Mouse (Mus musculus) CH12.LX (cell line): ENCODE data around the gene Mep1a. TPM values are rescaled to one million over a fixed set of nuclear protein-coding genes. Genes with fewer than 3 reads are reported as not detected.
A peak's percentile ranks its signal among the peaks of the same experiment; 100 is the strongest.

Source experiments
- DNase-seq: peaks from one replicate; pipeline ENCODE4 v3.0.0-alpha.2; 2013; ENCODE audit errors: extremely low read depth
- H3K27ac ChIP-seq: 2 replicates; pipeline ENCODE4 v1.5.1; 2012; ENCODE audit warnings: low read depth, mild to moderate bottlenecking, control low read depth, moderate library complexity; ENCODE audit not compliant: insufficient read depth
- H3K27me3 ChIP-seq: replicated peaks from 2 replicates; pipeline ENCODE3; 2012; ENCODE audit warnings: inconsistent platforms
- H3K36me3 ChIP-seq, 2 experiments: replicated peaks in 1 of 2; 2 replicates each; pipeline versions ENCODE3 to v1.6.1; 2012; ENCODE audit warnings: inconsistent platforms in 1 of 2, low read length in 1 of 2, mild to moderate bottlenecking in 1 of 2, mixed read lengths in 1 of 2, moderate library complexity in 1 of 2; ENCODE audit not compliant: control insufficient read depth in 1 of 2, insufficient read depth in 1 of 2
- H3K4me1 ChIP-seq, 2 experiments: 2 replicates each; pipeline ENCODE4 v1.6.1; 2012; ENCODE audit warnings: inconsistent platforms in 1 of 2, moderate library complexity in 1 of 2; ENCODE audit not compliant: insufficient read depth in 2 of 2, control insufficient read depth in 1 of 2
- H3K4me2 ChIP-seq: 2 replicates; pipeline ENCODE4 v1.6.1; 2012; ENCODE audit warnings: low read depth, mild to moderate bottlenecking, control low read depth; ENCODE audit not compliant: poor library complexity, insufficient read depth, severe bottlenecking
- H3K4me3 ChIP-seq, 3 experiments: fragments of 150-350 bp in 1 of 3; sonication (generic) in 1 of 3; replicated peaks in 1 of 3; 2 replicates each; pipeline versions ENCODE3 to v1.5.1; 2011 to 2012; ENCODE audit warnings: low read depth in 2 of 3, low read length in 2 of 3, mild to moderate bottlenecking in 2 of 3, moderate library complexity in 2 of 3, control low read depth in 1 of 3, improper control_type of control experiment in 1 of 3, inconsistent platforms in 1 of 3, mixed read lengths in 1 of 3; ENCODE audit not compliant: poor library complexity in 1 of 3
- H3K79me2 ChIP-seq: replicated peaks from 2 replicates; pipeline ENCODE4 v1.6.1; 2012; ENCODE audit warnings: mild to moderate bottlenecking, moderate library complexity; ENCODE audit not compliant: control insufficient read depth, poor library complexity, insufficient read depth, severe bottlenecking; ENCODE audit errors: extremely low read depth
- H3K9ac ChIP-seq: 2 replicates; pipeline ENCODE4 v1.6.1; 2012; ENCODE audit warnings: low read depth, mild to moderate bottlenecking, control low read depth, moderate library complexity; ENCODE audit not compliant: insufficient read depth
- H3K9me3 ChIP-seq: replicated peaks from 2 replicates; pipeline ENCODE3; 2012; ENCODE audit warnings: low read length, inconsistent platforms, mixed read lengths
- CTCF ChIP-seq, 2 experiments: IDR thresholded peaks in 1 of 2; conservative IDR thresholded peaks in 1 of 2; 2 replicates each; pipeline ENCODE4 v1.5.1; 2011 to 2012; ENCODE audit warnings: low read depth in 2 of 2, low read length in 2 of 2, improper control_type of control experiment in 1 of 2, inconsistent platforms in 1 of 2, mild to moderate bottlenecking in 1 of 2, moderate library complexity in 1 of 2
- E2F4 ChIP-seq: IDR thresholded peaks from 2 replicates; pipeline ENCODE4 v1.6.1; 2011; ENCODE audit warnings: low read depth, low read length, improper control_type of control experiment; ENCODE audit not compliant: insufficient replicate concordance
- ELF1 ChIP-seq: IDR thresholded peaks from 2 replicates; pipeline ENCODE4 v1.6.1; 2014; ENCODE audit warnings: low read depth, mild to moderate bottlenecking, inconsistent platforms, low read length, improper control_type of control experiment
- HCFC1 ChIP-seq: IDR thresholded peaks from 2 replicates; pipeline ENCODE4 v1.6.1; 2012; ENCODE audit warnings: low read depth, mild to moderate bottlenecking, inconsistent platforms, low read length, improper control_type of control experiment
- KAT2A ChIP-seq: IDR thresholded peaks from 2 replicates; pipeline ENCODE4 v1.6.1; 2012; ENCODE audit warnings: low read length, improper control_type of control experiment, inconsistent platforms; ENCODE audit not compliant: insufficient replicate concordance
- MAX ChIP-seq: IDR thresholded peaks from 2 replicates; pipeline ENCODE4 v1.6.1; 2011; ENCODE audit warnings: low read length, improper control_type of control experiment
- MAZ ChIP-seq: IDR thresholded peaks from 2 replicates; pipeline ENCODE4 v1.6.1; 2012; ENCODE audit warnings: low read depth, mild to moderate bottlenecking, inconsistent platforms, low read length, improper control_type of control experiment, moderate library complexity
- NELFE ChIP-seq: IDR thresholded peaks from 2 replicates; pipeline ENCODE4 v1.6.1; 2011; ENCODE audit warnings: low read depth, low read length, improper control_type of control experiment
- NRF1 ChIP-seq: IDR thresholded peaks from 2 replicates; pipeline ENCODE4 v1.6.1; 2014; ENCODE audit warnings: low read depth, mild to moderate bottlenecking, inconsistent platforms, low read length, improper control_type of control experiment, moderate library complexity
- PAX5 ChIP-seq: IDR thresholded peaks from 2 replicates; pipeline ENCODE4 v1.6.1; 2012; ENCODE audit warnings: low read length, inconsistent platforms, mixed read lengths
- RCOR1 ChIP-seq: conservative IDR thresholded peaks from 2 replicates; pipeline ENCODE4 v1.6.1; 2012; ENCODE audit warnings: low read depth, mild to moderate bottlenecking, inconsistent platforms, low read length, improper control_type of control experiment
- USF1 ChIP-seq: IDR thresholded peaks from 2 replicates; pipeline ENCODE4 v1.6.1; 2014; ENCODE audit warnings: low read depth, mild to moderate bottlenecking, inconsistent platforms, low read length, improper control_type of control experiment
- USF2 ChIP-seq: conservative IDR thresholded peaks from 2 replicates; pipeline ENCODE4 v1.6.1; 2011; ENCODE audit warnings: low read depth, low read length, improper control_type of control experiment
- ZC3H11A ChIP-seq: IDR thresholded peaks from 2 replicates; pipeline ENCODE4 v1.6.1; 2012; ENCODE audit warnings: low read depth, mild to moderate bottlenecking, inconsistent platforms, low read length, improper control_type of control experiment
- ZKSCAN1 ChIP-seq: IDR thresholded peaks from 2 replicates; pipeline ENCODE4 v1.6.1; 2012; ENCODE audit warnings: low read depth, inconsistent platforms, low read length, improper control_type of control experiment, borderline replicate concordance
- ZNF384 ChIP-seq: IDR thresholded peaks from 2 replicates; pipeline ENCODE4 v1.6.1; 2012; ENCODE audit warnings: low read depth, low read length, improper control_type of control experiment, inconsistent platforms
- dilution Hi-C: fragments of 300-500 bp; cut with MboI; formaldehyde crosslinking; loops from 2 replicates; pipeline ENCODE4 v1.14.3; 2020; ENCODE audit warnings: low sequenced_read_pairs; ENCODE audit not compliant: extremely low pct_unique_long_range_greater_than_20kb, extremely low pct_ligation_motif_present
- in situ Hi-C: fragments of 300-500 bp; cut with MboI; formaldehyde crosslinking; loops from 3 replicates; pipeline ENCODE4 v1.14.3; 2019; ENCODE audit warnings: low sequenced_read_pairs, low pct_ligation_motif_present, low pct_unique_long_range_greater_than_20kb, mixed read lengths
- polyA plus RNA-seq: library from polyadenylated mRNA; unstranded; fragments of >175 nt; gene quantifications from 2 replicates; pipeline ENCODE4 v1.2.1, GENCODE M21; 2012; ENCODE audit warnings: low read depth; ENCODE audit not compliant: insufficient read length
- total RNA-seq, 2 experiments: library from RNA; depleted of rRNA; stranded (reverse); fragments of 300-350 nt in 1 of 2; fragments of >200 nt in 1 of 2; gene quantifications; 2 replicates each; pipeline ENCODE4 v1.2.3; 2012 to 2014

Gene Mep1a
- total and polyA plus RNA-seq, 3 experiments, result not detected

DNA sequence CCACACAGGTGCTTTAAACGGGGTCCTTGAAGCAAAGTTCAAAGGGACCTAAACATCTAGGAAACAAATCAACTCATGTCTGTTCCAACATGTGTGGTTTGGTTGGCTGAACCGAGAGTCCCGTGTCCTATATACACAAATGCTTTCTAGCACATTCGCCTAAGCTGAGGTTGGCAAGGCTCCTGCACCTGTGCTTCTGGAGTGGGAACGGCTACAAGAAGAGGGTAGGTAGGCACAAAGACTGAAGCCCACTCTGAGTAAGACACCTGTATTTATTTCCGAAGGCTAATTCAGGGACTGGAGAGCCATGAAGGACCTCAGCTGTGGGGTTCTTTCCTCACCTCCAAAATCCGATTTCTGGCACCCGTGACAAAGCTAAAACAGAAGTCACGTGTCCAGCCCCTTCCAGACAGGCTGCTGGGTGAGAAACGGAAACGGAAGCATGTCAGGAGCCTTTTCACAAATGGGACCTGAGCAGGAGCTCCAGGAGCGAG lies 42.8 kb downstream of the Mep1a start:
- in situ Hi-C loops (loop anchor here (25.0 kb wide), 1 partner anchor 197 kb away; the partner anchor contains the start of gene Adgrf1), dilution Hi-C loops (no loop called here)
- no peaks in the 10 kb centered on the region for H3K79me2 ChIP-seq
- no peak overlapping the region for H3K27ac ChIP-seq
- H3K9me3 ChIP-seq, result peaks cover 38% of the 10 kb centered on the region
- H3K36me3 ChIP-seq, result no peaks in the 10 kb centered on the region
- no peaks in the 10 kb centered on the region for H3K4me1 ChIP-seq
- H3K27me3 ChIP-seq, result no peaks in the 10 kb centered on the region
- no peak overlapping the region for H3K9ac ChIP-seq
- DNase-seq, result no peak
- no peak overlapping the region for H3K4me3 ChIP-seq
- TF ChIP-seq ELF1 (no peak), CTCF (conservative IDR thresholded peaks at IDR 0.05 in 1 of 2, IDR thresholded peaks at IDR 0.05 in 1 of 2; ENCODE audit: low read depth in 2 of 2, low read length in 2 of 2) (no peak), USF2 (no peak), NRF1 (no peak), MAX (no peak)
- H3K4me2 ChIP-seq, result no peak overlapping the region

DNA sequence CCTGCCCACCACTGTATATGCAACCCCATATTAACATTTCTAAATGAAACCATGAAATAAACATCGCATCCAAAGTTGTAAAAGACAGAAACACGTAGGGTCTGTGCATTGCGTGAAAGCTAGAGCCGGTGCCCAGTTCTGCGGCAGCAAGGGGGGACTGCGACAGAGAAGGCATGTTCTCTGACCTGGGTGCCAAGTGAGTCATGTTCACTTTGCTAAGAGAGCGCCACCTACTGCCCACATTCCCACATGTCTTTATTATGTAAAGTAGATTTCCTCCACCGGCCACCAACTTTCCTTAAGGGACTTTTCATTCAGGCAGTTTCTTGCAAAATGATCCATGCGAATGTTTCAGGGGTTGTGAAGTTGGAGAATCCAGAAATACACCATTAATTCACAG lies 44.0 kb downstream of the Mep1a start:
- no peaks in the 10 kb centered on the region for H3K36me3 ChIP-seq
- no peaks in the 10 kb centered on the region for H3K4me1 ChIP-seq
- dilution Hi-C loops, result no loop called here
- TF ChIP-seq ZKSCAN1, result no peak
- no peak for TF ChIP-seq RCOR1
- TF ChIP-seq CTCF (conservative IDR thresholded peaks at IDR 0.05 in 1 of 2, IDR thresholded peaks at IDR 0.05 in 1 of 2; ENCODE audit: low read depth in 2 of 2, low read length in 2 of 2), result peak; percentile 21 to 32; a peak in 2 of 4 replicates
- DNase-seq, result peak; percentile 34
- no peak overlapping the region for H3K4me2 ChIP-seq
- H3K79me2 ChIP-seq, result no peaks in the 10 kb centered on the region
- in situ Hi-C loops, result loop anchor here (25.0 kb wide), 1 partner anchor 196 kb away; the partner anchor contains the start of gene Adgrf1
- H3K9me3 ChIP-seq, result peaks cover 43% of the 10 kb centered on the region
- H3K27ac ChIP-seq, result no peak overlapping the region
- H3K9ac ChIP-seq, result no peak overlapping the region
- no peak overlapping the region for H3K4me3 ChIP-seq
- no peaks in the 10 kb centered on the region for H3K27me3 ChIP-seq

DNA sequence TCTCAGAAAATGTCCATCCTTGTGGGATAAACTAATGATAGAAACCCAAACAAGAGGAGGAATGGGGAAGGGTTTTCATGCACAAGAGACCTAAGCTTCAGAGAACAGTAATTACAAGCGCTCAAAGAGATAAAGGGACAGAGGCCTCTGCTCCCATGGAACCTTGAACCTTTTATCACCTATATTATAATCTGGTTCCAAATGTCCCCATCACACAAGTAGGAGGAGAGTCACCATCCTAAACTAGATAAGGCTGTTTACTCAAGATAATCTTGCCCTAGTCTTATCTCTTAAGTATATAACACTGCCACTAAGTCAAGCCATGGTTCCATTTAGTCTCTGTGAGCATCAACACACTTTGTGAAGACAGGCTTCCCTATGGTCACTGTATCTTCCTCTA lies 51.4 kb downstream of the Mep1a start:
- Histone ChIP-seq H3K27ac (no peak overlapping the region), H3K27me3 (no peaks in the 10 kb centered on the region), H3K4me2 (no peak overlapping the region), H3K36me3 (no peaks in the 10 kb centered on the region), H3K79me2 (no peaks in the 10 kb centered on the region), H3K9ac (no peak overlapping the region), H3K4me1 (no peaks in the 10 kb centered on the region), H3K4me3 (no peak overlapping the region), H3K9me3 (peaks cover 34% of the 10 kb centered on the region)
- DNase-seq, result no peak
- dilution Hi-C loops, result no loop called here
- in situ Hi-C loops, result loop anchor here (25.0 kb wide), 1 partner anchor 189 kb away; the partner anchor contains the start of gene Adgrf1
- TF ChIP-seq HCFC1 (no peak), MAZ (no peak), ZC3H11A (no peak), KAT2A (no peak), USF1 (no peak), NELFE (no peak), ZNF384 (no peak), E2F4 (no peak), PAX5 (no peak)
